Mouse (Mus musculus) lung, adult 2 months (tissue): ENCODE data around the gene A730049H05Rik.

Experiments
- CTCF ChIP-seq: fragments of 200-500 bp; IDR thresholded peaks from 2 replicates; pipeline ENCODE4 v1.5.1; 2011; ENCODE audit warnings: mild to moderate bottlenecking, low read length, control low read depth; ENCODE audit not compliant: insufficient read depth
- POLR2A ChIP-seq: fragments of 200-500 bp; IDR thresholded peaks from 2 replicates; pipeline ENCODE4 v1.6.1; 2011; ENCODE audit warnings: low read depth, mild to moderate bottlenecking, control low read depth, low read length, borderline replicate concordance; ENCODE audit errors: extremely low read depth

DNA sequence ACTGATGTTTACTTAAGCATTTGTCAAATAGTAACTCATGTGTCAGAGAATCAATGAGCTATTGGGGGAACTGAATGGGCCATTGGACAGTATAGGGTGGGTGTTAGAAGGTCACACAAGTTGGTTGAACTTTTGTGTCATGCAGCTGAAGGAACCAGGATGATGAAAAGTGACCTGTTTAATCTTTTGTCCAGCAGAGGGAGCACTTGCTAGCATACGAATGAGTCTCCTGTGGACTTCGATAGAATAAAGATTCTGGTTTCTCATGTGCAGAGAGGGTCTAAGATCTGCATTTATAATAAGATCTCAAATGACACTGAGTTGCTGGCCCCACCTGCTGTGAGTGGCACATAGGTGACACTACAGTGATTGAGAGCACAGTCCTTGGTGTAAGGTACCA, 39.9 kb upstream of the A730049H05Rik start:
- TF ChIP-seq CTCF (peak; percentile 23; the same call in 1 of the 2 replicates), POLR2A (no peak)
